Mouse (Mus musculus): ENCODE results near the gene Hsd17b2. TPM values are rescaled to one million over a fixed set of nuclear protein-coding genes. Genes with fewer than 3 reads are reported as not detected.

Hsd17b2 gene
- polyA plus RNA-seq, 1 experiment from 2014 or later = not detected

DNA sequence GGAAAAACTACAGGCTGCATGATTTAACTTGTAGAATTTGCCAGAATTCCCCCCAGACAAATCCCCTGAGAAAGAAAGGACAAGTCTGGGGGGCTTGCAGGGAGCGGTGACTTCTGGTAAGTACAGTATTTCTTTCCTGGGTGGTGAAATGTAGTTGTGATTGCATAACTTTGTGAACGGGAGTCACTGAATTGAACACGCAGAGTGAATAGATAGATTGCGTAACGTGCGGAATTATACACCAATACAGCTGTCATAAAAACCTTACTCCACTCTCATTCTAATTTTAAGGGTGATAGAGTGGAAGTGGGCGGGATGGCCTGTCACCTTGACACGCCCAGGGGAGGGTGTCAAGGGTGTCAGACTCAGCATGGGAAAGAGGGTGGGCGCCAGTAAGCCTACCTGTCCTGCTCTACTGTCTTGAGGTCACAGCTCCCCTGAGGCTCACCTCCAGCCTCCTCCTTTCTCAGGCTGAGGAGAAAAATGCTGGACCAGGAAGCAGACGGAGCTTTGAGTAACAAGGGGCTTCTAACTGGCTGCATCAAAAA lies 17.7 kb upstream of the Hsd17b2 start:
- Histone ChIP-seq H3K4me1 (no peaks in the 10 kb centered on the region), H3K36me3 (no peaks in the 10 kb centered on the region), H3K4me3 (no peak overlapping the region), H3K9me3 (no peaks in the 10 kb centered on the region), H3K27me3 (no peaks in the 10 kb centered on the region), H3K27ac (replicated peaks) (no peak overlapping the region), H3K9ac (replicated peaks) (no peak overlapping the region), H3K4me2 (replicated peaks) (no peak overlapping the region)
- ATAC-seq (ENCODE audit: low FRiP score, low read depth) = no peak
- WGBS = 93% methylated on average over 10 of the region's 10 CpGs

DNA sequence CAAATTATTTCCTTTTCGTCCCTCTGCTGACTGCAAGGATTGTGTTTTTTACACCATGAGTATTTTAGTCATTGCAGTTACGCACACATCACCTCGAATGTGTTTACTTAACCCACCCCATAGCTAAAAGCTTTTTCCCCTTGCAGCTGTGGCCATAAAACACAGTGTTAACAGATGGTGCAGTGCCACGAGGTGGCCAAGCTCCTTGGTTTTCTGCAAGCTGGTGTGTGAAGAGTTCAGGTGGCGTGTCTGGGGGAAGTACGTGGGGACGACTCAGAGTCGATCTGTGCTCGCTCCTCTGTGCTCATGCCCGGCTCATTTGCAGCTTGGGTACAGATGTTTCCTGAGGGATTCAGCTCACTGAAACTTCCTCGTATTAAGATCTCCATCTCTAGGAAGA lies 17.2 kb upstream of the Hsd17b2 start:
- H3K9me3 ChIP-seq = no peaks in the 10 kb centered on the region
- no peaks in the 10 kb centered on the region for H3K4me1 ChIP-seq
- no peaks in the 10 kb centered on the region for H3K27me3 ChIP-seq
- H3K36me3 ChIP-seq = no peaks in the 10 kb centered on the region
- H3K27ac ChIP-seq (replicated peaks) = no peak overlapping the region
- ATAC-seq (ENCODE audit: low FRiP score, low read depth) = no peak
- no peak overlapping the region for H3K9ac ChIP-seq (replicated peaks)
- 79% methylated on average over 11 of the region's 11 CpGs for WGBS
- no peak overlapping the region for H3K4me3 ChIP-seq
- no peak overlapping the region for H3K4me2 ChIP-seq (replicated peaks)

DNA sequence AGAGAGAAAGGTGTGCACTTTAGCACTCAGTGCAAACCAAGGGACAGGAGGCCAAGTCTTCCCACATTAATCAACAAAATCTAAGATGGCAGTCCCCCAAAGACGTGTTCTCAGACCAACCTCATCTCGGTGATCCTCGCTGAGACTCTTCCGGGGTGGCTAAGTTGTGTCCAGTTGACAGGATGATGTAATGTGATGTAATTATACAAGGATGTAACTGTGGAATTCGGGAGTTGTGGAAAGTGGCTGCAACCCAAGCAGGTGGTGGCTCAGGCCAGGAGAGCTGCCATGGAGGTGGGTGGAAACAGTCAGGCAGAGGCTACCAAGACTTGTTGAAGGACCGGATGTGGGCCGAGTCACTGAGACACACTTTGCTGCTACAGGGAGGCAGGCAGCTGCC lies 13.8 kb upstream of the Hsd17b2 start:
- no peak overlapping the region for H3K27ac ChIP-seq (replicated peaks)
- H3K4me1 ChIP-seq = no peaks in the 10 kb centered on the region
- WGBS = 82% methylated on average over 7 of the region's 7 CpGs
- no peaks in the 10 kb centered on the region for H3K9me3 ChIP-seq
- no peaks in the 10 kb centered on the region for H3K27me3 ChIP-seq
- H3K4me2 ChIP-seq (replicated peaks) = no peak overlapping the region
- no peak overlapping the region for H3K9ac ChIP-seq (replicated peaks)
- no peak for ATAC-seq (ENCODE audit: low FRiP score, low read depth)
- H3K4me3 ChIP-seq = no peak overlapping the region
- no peaks in the 10 kb centered on the region for H3K36me3 ChIP-seq

DNA sequence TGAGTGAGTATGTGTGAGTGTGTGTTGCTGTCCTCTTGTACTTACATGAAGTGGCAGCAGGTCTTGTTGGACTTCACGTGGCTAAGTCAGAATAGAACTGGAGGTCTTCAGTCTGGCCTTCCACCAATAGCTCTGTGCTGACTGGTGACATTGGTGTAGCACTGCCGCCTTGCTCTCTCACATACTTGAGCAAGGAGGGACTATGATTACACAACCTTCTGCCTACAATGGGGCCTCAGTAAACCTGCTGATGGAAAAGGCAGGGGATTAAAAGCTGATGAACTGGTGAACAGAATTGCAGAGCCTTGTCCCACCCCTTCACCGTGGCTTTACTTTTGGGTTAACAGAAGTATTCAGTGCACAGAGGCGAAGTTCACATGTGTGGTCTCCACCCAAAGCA lies 9.6 kb upstream of the Hsd17b2 start:
- Histone ChIP-seq H3K36me3 (no peaks in the 10 kb centered on the region), H3K4me2 (replicated peaks) (no peak overlapping the region), H3K9ac (replicated peaks) (no peak overlapping the region), H3K27me3 (no peaks in the 10 kb centered on the region), H3K9me3 (no peaks in the 10 kb centered on the region), H3K4me1 (no peaks in the 10 kb centered on the region), H3K27ac (replicated peaks) (no peak overlapping the region), H3K4me3 (no peak overlapping the region)
- ATAC-seq (ENCODE audit: low FRiP score, low read depth) = no peak
- 89% methylated on average over 4 of the region's 4 CpGs for WGBS

DNA sequence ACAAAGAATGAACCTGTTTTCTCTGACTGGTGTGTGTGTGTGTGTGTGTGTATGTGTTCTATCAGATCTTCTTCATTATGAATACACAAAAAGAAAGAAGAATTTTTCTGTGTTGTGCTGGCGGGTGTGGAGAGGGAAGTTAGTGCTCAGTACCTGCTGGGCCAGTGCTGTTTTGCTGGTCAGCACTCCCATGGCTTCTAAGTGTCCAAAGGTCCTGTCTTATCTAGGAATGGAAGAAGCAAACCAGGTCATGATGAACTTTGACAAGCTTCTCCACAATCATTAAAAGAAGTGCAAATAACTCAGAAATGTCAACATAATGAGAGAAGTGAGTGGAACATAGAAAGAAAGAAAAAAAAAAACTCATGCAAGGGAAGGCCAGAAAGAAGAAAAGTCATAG lies 6.1 kb upstream of the Hsd17b2 start:
- Histone ChIP-seq H3K9me3 (no peaks in the 10 kb centered on the region), H3K4me2 (replicated peaks) (no peak overlapping the region), H3K36me3 (no peaks in the 10 kb centered on the region), H3K9ac (replicated peaks) (no peak overlapping the region), H3K27me3 (no peaks in the 10 kb centered on the region), H3K4me3 (no peak overlapping the region), H3K4me1 (no peaks in the 10 kb centered on the region), H3K27ac (replicated peaks) (no peak overlapping the region)
- no peak for ATAC-seq (ENCODE audit: low FRiP score, low read depth)
- 89% methylated on average over 1 of the region's 1 CpGs for WGBS

DNA sequence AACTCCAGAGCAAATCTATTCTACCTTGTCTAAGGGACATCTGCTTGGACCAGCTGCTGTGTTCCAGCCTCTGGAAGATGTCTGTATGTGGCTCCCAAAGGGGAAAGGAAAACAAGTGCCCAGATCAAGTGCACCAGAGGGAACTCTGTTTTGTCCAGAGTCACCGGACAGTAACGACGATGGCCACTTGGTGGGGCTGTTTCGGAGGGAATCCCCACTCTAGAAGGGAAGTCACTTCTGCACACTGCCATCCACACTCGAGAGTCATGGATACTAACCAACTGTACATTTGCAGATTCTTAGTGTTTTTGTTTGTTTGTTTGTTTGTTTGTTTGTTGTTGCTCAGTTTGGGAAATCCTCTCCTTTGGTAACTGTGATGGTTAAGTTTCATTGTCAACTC lies 4.5 kb upstream of the Hsd17b2 start:
- Histone ChIP-seq H3K27me3 (0 out of 2 replicates have a peak, but pooled peaks cover 7% of the 10 kb centered on the region), H3K27ac (replicated peaks) (no peak overlapping the region), H3K4me1 (peaks cover 9% of the 10 kb centered on the region), H3K9me3 (no peaks in the 10 kb centered on the region), H3K4me2 (replicated peaks) (no peak overlapping the region), H3K36me3 (no peaks in the 10 kb centered on the region), H3K9ac (replicated peaks) (no peak overlapping the region), H3K4me3 (no peak overlapping the region)
- 44% methylated on average over 5 of the region's 5 CpGs for WGBS
- ATAC-seq (ENCODE audit: low FRiP score, low read depth) = no peak

DNA sequence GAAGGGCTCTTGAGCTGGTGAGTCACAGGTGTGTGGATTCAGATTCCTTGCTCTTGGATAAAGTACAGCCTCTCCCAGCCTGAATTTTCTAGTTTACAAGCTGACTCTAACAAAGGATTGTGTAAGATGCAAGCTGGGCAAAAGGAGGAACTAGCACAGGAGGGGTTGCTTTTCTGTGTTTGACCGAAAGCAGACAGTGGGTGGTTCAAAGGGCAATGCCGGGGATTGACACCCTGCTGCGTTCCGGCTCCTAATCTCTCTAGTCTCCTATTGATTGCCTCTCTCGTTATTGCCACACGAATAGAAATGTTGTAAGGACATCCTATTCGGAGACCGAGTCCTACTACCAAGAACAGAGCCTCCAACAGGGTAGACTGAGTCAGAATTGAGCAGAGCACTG lies 1.0 kb upstream of the Hsd17b2 start:
- no peak for ATAC-seq (ENCODE audit: low FRiP score, low read depth)
- H3K4me2 ChIP-seq (replicated peaks) = no peak overlapping the region

DNA sequence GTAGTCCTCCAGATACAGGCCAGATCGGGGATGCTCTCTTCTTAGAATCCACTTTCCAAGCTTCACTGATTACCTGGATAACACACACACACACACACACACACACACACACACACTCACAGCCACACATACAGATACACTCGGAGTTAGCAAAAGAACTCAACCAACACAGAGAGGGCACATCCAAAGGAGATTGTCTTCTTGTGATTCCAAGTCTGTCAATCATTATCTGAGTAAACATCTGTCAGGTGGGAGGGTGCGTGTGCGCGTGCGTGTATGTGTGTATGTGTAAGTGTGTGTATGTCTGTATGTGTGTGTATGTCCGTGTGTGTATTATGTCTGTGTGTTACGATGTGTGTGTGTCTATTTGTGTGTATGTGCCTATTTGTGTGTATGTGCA lies 458 bp upstream of the Hsd17b2 start:
- H3K27me3 ChIP-seq = 0 out of 2 replicates have a peak, but pooled peaks cover 7% of the 10 kb centered on the region
- H3K36me3 ChIP-seq = no peaks in the 10 kb centered on the region
- 87% methylated on average over 8 of the region's 8 CpGs for WGBS
- no peak overlapping the region for H3K27ac ChIP-seq (replicated peaks)
- no peak overlapping the region for H3K9ac ChIP-seq (replicated peaks)
- H3K4me1 ChIP-seq = peaks cover 9% of the 10 kb centered on the region
- H3K4me2 ChIP-seq (replicated peaks) = no peak overlapping the region
- no peak for ATAC-seq (ENCODE audit: low FRiP score, low read depth)
- H3K4me3 ChIP-seq = no peak overlapping the region
- no peaks in the 10 kb centered on the region for H3K9me3 ChIP-seq

More for the DNA sequence above, 1.0 kb upstream of the Hsd17b2 start:
- no peak overlapping the region for H3K4me3 ChIP-seq
- 27% methylated on average over 8 of the region's 8 CpGs for WGBS
- H3K9ac ChIP-seq (replicated peaks) = no peak overlapping the region
- H3K27me3 ChIP-seq = 0 out of 2 replicates have a peak, but pooled peaks cover 7% of the 10 kb centered on the region
- H3K4me1 ChIP-seq = peaks cover 9% of the 10 kb centered on the region
- no peaks in the 10 kb centered on the region for H3K36me3 ChIP-seq
- no peak overlapping the region for H3K27ac ChIP-seq (replicated peaks)
- no peaks in the 10 kb centered on the region for H3K9me3 ChIP-seq

DNA sequence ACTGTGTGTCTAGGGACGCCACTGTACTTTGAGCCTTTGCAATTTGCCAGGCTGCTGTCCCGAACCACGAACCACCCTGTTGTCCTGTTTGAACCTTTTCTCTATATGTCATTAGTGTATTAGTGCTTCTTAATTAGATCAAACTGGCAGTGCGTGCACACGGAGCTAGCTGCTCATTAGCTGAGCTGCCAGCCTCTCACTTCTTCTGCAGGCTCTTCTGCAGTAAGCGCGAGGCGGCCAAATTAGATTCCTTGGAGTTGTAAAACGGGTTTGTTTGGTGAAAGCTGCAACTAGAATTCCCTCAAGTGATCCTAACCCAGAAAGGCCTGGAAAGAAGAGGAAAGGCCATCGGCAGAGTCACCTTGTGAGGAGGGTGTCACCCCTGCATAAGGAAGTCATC lies 997 bp downstream of the Hsd17b2 start:
- WGBS = 65% methylated on average over 10 of the region's 10 CpGs
- H3K27ac ChIP-seq (replicated peaks) = no peak overlapping the region
- no peak for ATAC-seq (ENCODE audit: low FRiP score, low read depth)
- peaks cover 9% of the 10 kb centered on the region for H3K4me1 ChIP-seq
- 0 out of 2 replicates have a peak, but pooled peaks cover 7% of the 10 kb centered on the region for H3K27me3 ChIP-seq
- H3K9ac ChIP-seq (replicated peaks) = no peak overlapping the region
- H3K9me3 ChIP-seq = no peaks in the 10 kb centered on the region
- H3K4me2 ChIP-seq (replicated peaks) = no peak overlapping the region
- no peak overlapping the region for H3K4me3 ChIP-seq
- no peaks in the 10 kb centered on the region for H3K36me3 ChIP-seq

DNA sequence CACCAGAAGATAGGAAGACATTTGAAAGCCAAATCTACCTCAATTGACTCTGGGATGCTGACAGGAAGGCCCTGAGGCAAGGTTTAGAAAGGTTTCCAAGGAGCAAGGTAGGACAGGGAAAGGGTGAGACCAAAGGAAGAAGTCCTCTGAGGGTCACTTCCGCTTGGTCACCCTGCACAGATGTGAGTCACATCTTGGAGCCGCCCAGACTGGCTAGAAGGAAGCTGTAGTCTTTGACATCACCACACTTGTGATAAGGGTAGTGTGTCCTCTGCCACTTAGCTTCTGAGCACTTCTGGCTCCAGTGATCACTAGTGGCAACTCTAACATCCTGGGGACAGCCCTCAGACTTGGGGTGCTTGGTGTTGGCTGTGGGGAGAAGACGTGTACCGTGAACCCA lies 4.4 kb downstream of the Hsd17b2 start:
- Histone ChIP-seq H3K4me3 (no peak overlapping the region), H3K4me1 (peaks cover 9% of the 10 kb centered on the region), H3K27ac (replicated peaks) (no peak overlapping the region), H3K27me3 (0 out of 2 replicates have a peak, but pooled peaks cover 7% of the 10 kb centered on the region), H3K36me3 (no peaks in the 10 kb centered on the region), H3K9ac (replicated peaks) (no peak overlapping the region), H3K4me2 (replicated peaks) (no peak overlapping the region), H3K9me3 (no peaks in the 10 kb centered on the region)
- WGBS = 91% methylated on average over 4 of the region's 4 CpGs
- ATAC-seq (ENCODE audit: low FRiP score, low read depth) = no peak

DNA sequence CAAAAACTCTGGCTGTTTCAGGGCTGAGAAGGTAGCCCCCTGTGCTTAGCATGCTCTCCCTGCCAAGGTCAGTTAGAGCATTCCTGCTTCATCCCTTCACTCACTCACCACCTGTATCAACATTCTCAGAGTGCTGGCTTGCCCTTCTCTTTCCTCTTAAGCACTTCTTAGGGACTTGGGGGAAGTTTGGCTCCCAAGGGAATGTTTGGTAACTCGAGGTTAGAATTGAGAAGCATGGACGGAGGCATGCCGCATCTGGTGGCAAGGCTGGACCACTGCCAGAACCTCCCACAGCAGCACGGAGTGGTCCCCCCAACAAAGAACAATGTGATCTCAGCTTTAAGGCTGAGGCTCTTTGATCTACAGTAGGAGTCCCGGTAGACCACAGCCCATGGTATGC lies 10.5 kb downstream of the Hsd17b2 start:
- H3K36me3 ChIP-seq = no peaks in the 10 kb centered on the region
- H3K27ac ChIP-seq (replicated peaks) = no peak overlapping the region
- no peak overlapping the region for H3K4me2 ChIP-seq (replicated peaks)
- peaks cover 2% of the 10 kb centered on the region; the same call in 1 of the 2 replicates for H3K4me1 ChIP-seq
- no peaks in the 10 kb centered on the region for H3K9me3 ChIP-seq
- H3K27me3 ChIP-seq = no peaks in the 10 kb centered on the region
- no peak overlapping the region for H3K4me3 ChIP-seq
- H3K9ac ChIP-seq (replicated peaks) = no peak overlapping the region
- no peak for ATAC-seq (ENCODE audit: low FRiP score, low read depth)
- 63% methylated on average over 5 of the region's 5 CpGs for WGBS

DNA sequence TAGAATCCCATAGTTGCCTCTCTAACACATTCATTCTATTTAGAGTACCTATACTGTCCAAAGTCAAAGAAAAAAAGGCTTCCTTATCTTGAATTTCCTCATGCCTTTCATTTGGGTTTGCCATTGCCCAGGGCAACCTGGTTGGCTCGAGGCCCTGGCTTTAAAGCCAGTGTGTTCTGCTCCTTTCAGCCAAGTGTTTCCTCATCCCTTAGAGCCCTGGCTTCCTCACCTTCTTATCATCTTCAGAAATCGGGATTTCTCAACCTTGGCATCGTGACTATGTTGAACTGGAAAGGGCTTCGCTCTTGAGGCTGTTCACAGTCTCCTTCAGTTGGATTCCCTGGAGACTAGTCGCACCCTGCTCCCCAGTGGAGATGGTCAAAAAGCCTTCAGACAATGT lies 12.9 kb downstream of the Hsd17b2 start:
- H3K27ac ChIP-seq (replicated peaks) = no peak overlapping the region
- no peaks in the 10 kb centered on the region for H3K27me3 ChIP-seq
- no peaks in the 10 kb centered on the region for H3K36me3 ChIP-seq
- peaks cover 2% of the 10 kb centered on the region; the same call in 1 of the 2 replicates for H3K4me1 ChIP-seq
- 90% methylated on average over 5 of the region's 5 CpGs for WGBS
- no peak overlapping the region for H3K4me3 ChIP-seq
- no peak for ATAC-seq (ENCODE audit: low FRiP score, low read depth)
- H3K4me2 ChIP-seq (replicated peaks) = no peak overlapping the region
- no peaks in the 10 kb centered on the region for H3K9me3 ChIP-seq
- H3K9ac ChIP-seq (replicated peaks) = no peak overlapping the region

DNA sequence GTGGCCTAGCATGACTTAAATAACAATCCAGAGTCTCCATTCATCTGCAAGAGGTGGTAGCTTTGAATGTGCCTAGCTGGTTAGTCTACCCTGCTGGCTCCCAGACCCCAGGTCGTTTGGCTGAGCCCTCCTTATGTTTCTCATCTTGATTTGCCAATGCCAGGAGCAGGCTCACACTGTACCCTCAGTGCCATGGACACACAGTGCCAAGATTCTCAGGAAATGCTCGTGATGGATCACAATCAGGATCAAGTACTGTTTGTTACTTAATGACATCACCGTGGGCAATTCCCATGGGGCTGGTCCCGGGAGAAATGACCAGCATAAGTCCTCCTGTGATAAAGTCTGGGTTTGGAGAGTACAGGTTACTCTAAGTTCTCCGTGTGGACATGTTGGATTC lies 14.2 kb downstream of the Hsd17b2 start:
- no peak overlapping the region for H3K9ac ChIP-seq (replicated peaks)
- no peaks in the 10 kb centered on the region for H3K9me3 ChIP-seq
- H3K36me3 ChIP-seq = no peaks in the 10 kb centered on the region
- no peak overlapping the region for H3K4me3 ChIP-seq
- 83% methylated on average over 5 of the region's 5 CpGs for WGBS
- H3K4me1 ChIP-seq = peaks cover 2% of the 10 kb centered on the region; the same call in 1 of the 2 replicates
- no peak for ATAC-seq (ENCODE audit: low FRiP score, low read depth)
- no peak overlapping the region for H3K4me2 ChIP-seq (replicated peaks)
- H3K27ac ChIP-seq (replicated peaks) = no peak overlapping the region
- no peaks in the 10 kb centered on the region for H3K27me3 ChIP-seq

All from midbrain, embryonic 12.5 days (tissue).